Mouse (Mus musculus) neural tube, embryonic 11.5 days (tissue): ENCODE results near the gene Grk5. TPM values are rescaled to one million over a fixed set of nuclear protein-coding genes. Genes with fewer than 3 reads are reported as not detected.
A peak's percentile ranks its signal among the peaks of the same experiment; 100 is the strongest.

Source experiments
- ATAC-seq: fragments of 200-750 bp; cut with Nextera tagmentation; 2 replicates; pipeline ENCODE4 v1.8.0; 2017; ENCODE audit warnings: moderate number of reproducible peaks, mild to moderate bottlenecking, moderate TSS enrichment, moderate library complexity; ENCODE audit not compliant: insufficient read depth, low FRiP score, low TSS enrichment
- DNase-seq: peaks from one replicate; pipeline ENCODE4 v3.0.0-alpha.2; 2015; ENCODE audit warnings: low spot score
- H3K27ac ChIP-seq: fragments of 300-500 bp; sonication (generic); 2 replicates; pipeline ENCODE4 v1.5.1; 2014; ENCODE audit warnings: low read depth, mild to moderate bottlenecking, low read length
- H3K27me3 ChIP-seq: fragments of 300-500 bp; sonication (generic); 2 replicates; pipeline ENCODE4 v1.6.1; 2014; ENCODE audit warnings: mild to moderate bottlenecking, low read length, mixed read lengths; ENCODE audit not compliant: control insufficient read depth, insufficient read depth
- H3K36me3 ChIP-seq: fragments of 300-500 bp; sonication (generic); 2 replicates; pipeline ENCODE4 v1.6.1; 2014; ENCODE audit warnings: mild to moderate bottlenecking, low read length, moderate library complexity, mixed read lengths; ENCODE audit not compliant: control insufficient read depth, insufficient read depth
- H3K4me1 ChIP-seq: fragments of 300-500 bp; sonication (generic); 2 replicates; pipeline ENCODE4 v1.6.1; 2014; ENCODE audit warnings: low read length, mixed read lengths; ENCODE audit not compliant: control insufficient read depth, insufficient read depth
- H3K4me2 ChIP-seq: fragments of 300-500 bp; sonication (generic); 2 replicates; pipeline ENCODE4 v1.6.1; 2014; ENCODE audit warnings: low read depth, mild to moderate bottlenecking, moderate library complexity
- H3K4me3 ChIP-seq: fragments of 300-500 bp; sonication (generic); 2 replicates; pipeline ENCODE4 v1.5.1; 2014; ENCODE audit warnings: low read depth, low read length
- H3K9ac ChIP-seq: fragments of 300-500 bp; sonication (generic); 2 replicates; pipeline ENCODE4 v1.6.1; 2014; ENCODE audit warnings: mild to moderate bottlenecking, low read length
- H3K9me3 ChIP-seq: fragments of 300-500 bp; sonication (generic); 2 replicates; pipeline ENCODE4 v1.6.1; 2016; ENCODE audit warnings: low read length; ENCODE audit not compliant: control insufficient read depth
- WGBS: fragments of 180-500 bp; shearing (Covaris S2); extraction: QIAGEN DNeasy Blood & Tissue Kit; methylation state at CpG from one replicate; pipeline ENCODE4 v1.1.7; 2014; 5-methylcytosine and 5-hydroxymethylcytosine counted together
- polyA plus RNA-seq: library from polyadenylated mRNA; unstranded; fragments of >200 nt; fragmentation: Nextera tagmentation; extraction: Ambion mirVana; gene quantifications from 2 replicates; pipeline ENCODE4 v1.2.1, GENCODE M21; 2014

The Grk5 gene
- polyA plus RNA-seq, 1 experiment from 2014 or later: 3.4 TPM

DNA sequence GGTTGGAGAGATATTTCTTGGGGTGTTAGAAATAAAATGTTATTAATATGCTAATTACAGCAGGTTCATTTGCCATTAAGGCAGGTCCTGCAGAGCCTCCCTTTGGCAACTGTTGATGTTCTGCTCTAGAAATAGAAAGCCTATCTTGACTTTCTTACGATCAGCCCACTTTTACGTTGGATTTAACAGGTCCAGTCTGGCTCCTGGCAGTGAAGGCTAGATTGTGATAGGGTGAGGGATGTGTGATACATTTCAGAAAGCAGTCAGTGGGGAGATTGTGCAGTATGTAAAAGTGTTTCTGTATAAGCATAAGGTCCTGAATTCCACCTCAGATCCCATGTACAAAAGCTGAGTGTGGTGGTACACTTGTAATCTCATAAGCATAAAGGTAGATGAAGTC lies 119.7 kb downstream of the Grk5 start:
- H3K4me2 ChIP-seq: no peak overlapping the region
- no peak for ATAC-seq
- H3K4me3 ChIP-seq: no peak overlapping the region
- H3K9me3 ChIP-seq: no peaks in the 10 kb centered on the region
- H3K9ac ChIP-seq: no peak overlapping the region
- no peak overlapping the region for H3K27ac ChIP-seq
- no peaks in the 10 kb centered on the region for H3K36me3 ChIP-seq
- H3K4me1 ChIP-seq: no peaks in the 10 kb centered on the region
- 91% methylated on average over 2 of the region's 2 CpGs for WGBS
- no peak for DNase-seq
- no peaks in the 10 kb centered on the region for H3K27me3 ChIP-seq

DNA sequence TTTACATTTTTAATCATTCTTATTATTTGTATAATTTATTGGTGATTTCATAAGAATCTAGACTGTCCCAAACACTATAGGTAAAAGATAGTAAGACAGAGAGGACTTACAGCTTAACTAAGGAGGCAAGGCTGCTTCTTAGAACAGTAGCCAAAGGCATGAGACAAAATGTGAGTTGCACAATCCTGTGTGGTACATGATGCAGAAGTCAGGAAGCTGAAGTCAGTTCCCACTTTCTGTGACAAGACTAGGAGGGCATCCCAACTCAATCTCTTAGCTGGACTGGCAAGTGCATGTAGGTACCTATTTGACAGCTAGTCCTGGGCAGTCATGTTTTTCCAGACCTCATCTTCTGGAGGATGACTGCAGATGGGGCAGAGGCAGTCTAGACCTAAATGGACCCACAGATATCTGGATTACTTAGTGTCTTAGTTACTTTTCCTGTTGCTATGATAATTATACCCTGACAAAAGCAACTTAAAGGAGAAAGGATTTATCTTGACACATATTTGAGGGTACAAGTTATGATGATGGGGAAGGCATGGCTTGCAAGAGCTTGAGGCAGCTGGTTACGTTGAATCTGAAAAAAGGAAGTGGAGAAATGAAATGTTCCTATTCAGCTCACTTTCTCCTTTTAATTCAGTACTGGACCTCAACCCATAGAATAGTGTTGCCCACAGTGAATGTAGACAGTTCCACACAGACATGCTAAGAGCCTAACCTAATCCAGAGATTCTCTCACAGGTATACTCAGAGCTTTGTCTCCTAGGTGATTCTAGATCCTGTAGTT lies 128.1 kb downstream of the Grk5 start:
- Histone ChIP-seq H3K36me3 (no peaks in the 10 kb centered on the region), H3K27me3 (no peaks in the 10 kb centered on the region), H3K9me3 (no peaks in the 10 kb centered on the region), H3K27ac (no peak overlapping the region), H3K4me2 (no peak overlapping the region), H3K4me3 (no peak overlapping the region), H3K4me1 (no peaks in the 10 kb centered on the region), H3K9ac (no peak overlapping the region)
- DNase-seq: no peak
- no peak for ATAC-seq
- 100% methylated on average over 1 of the region's 1 CpGs for WGBS

DNA sequence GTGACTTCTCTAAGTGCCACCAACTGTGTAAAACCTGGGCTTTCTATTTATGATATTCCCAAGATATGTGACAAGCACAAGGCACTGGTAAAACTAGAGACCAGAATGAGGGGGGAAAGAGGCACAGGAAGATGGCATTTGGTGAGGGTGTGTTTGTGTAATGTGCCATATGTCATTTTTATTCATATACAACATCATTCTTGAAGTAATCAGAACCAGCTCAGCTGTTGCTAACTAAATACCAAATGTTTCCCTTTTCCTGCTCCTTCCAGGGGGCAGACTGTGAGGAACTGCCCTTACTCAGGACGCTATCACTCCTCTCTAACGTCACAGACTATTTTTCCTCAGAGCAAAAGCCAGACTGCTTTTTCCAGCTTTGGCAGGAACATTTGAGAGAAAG lies 132.0 kb downstream of the Grk5 start:
- Histone ChIP-seq H3K4me1 (no peaks in the 10 kb centered on the region), H3K27ac (no peak overlapping the region), H3K36me3 (no peaks in the 10 kb centered on the region), H3K4me2 (no peak overlapping the region), H3K4me3 (no peak overlapping the region), H3K9me3 (no peaks in the 10 kb centered on the region), H3K9ac (no peak overlapping the region), H3K27me3 (no peaks in the 10 kb centered on the region)
- DNase-seq (no peak), ATAC-seq (no peak)
- WGBS: 60% methylated on average over 2 of the region's 2 CpGs

DNA sequence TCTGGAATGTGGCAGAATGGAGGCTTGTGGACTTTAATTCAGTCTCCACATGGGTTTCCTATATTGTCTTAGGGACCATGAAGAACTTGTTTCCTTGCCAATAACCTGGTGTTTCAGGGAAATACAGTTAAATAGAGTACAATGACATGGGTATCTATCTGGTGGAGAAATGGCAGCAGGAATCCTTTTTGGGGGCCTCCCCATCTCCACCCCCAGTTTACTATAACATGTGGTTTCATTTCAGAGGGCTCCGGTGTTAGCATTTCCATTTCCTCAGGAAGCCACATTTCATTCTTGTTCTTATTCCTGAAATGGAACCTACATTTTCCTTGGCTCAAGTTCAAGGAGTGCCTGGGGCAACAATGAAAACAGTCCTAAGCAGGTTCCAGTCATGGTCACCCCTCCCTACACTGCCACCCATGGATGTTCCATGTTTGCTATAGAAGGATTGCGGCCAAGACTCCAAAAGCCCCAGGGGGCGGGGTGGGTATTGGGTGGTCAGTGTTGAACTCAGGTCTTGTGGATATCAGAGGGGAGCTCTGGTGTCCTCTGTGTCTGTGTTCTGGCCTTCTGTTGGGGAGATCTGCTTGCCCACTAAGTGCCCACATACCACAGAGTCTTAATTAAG lies 132.5 kb downstream of the Grk5 start:
- Histone ChIP-seq H3K4me3 (no peak overlapping the region), H3K4me2 (no peak overlapping the region), H3K4me1 (no peaks in the 10 kb centered on the region), H3K36me3 (no peaks in the 10 kb centered on the region), H3K9ac (no peak overlapping the region), H3K9me3 (no peaks in the 10 kb centered on the region), H3K27me3 (no peaks in the 10 kb centered on the region), H3K27ac (no peak overlapping the region)
- ATAC-seq (no peak), DNase-seq (peak; percentile 21)
- 74% methylated on average over 3 of the region's 3 CpGs for WGBS

DNA sequence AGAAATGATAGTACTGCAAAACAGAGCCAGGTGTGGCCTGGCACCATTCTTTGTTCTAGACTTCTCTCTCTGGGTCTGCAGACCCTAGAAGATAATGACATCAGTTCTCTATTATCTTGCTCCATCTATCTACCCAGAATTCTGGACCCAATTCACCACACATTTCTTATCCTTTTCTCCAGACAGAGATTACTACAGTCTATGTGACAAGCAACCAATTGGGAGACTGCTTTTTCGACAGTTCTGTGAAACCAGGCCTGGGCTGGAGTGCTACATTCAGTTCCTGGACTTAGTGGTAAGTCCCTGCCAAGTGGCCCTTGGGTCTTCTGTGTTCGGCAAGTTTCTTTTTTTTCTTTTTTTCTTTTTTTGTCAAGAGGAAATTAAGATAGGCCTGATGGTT lies 142.0 kb downstream of the Grk5 start:
- no peaks in the 10 kb centered on the region for H3K27me3 ChIP-seq
- H3K27ac ChIP-seq: no peak overlapping the region
- WGBS: 87% methylated on average over 2 of the region's 2 CpGs
- no peaks in the 10 kb centered on the region for H3K36me3 ChIP-seq
- H3K4me1 ChIP-seq: no peaks in the 10 kb centered on the region
- no peak overlapping the region for H3K4me2 ChIP-seq
- DNase-seq (no peak), ATAC-seq (no peak)
- no peak overlapping the region for H3K9ac ChIP-seq
- H3K9me3 ChIP-seq: no peaks in the 10 kb centered on the region
- no peak overlapping the region for H3K4me3 ChIP-seq

DNA sequence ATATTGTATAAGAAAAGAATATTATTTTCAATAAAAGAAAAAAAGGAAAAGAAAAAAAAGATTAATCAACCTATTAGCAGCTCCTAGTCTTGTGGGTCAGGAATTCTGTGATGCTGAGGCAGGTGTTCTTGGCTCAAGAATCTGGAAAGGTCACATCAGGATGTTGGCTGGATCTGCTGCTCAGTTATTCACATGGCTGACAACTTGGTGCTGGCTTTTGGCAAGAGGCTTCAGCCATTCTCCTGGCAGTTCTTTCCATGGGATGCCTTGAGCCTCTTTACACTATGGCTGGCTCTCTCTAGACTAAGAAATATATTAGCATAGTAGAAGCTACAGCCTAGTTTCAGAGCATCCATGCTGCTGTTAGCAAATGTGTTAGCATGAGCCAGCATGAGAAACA lies 149.6 kb downstream of the Grk5 start:
- Histone ChIP-seq H3K4me1 (no peaks in the 10 kb centered on the region), H3K4me3 (no peak overlapping the region), H3K4me2 (no peak overlapping the region), H3K9me3 (no peaks in the 10 kb centered on the region), H3K27me3 (no peaks in the 10 kb centered on the region), H3K36me3 (no peaks in the 10 kb centered on the region), H3K9ac (no peak overlapping the region), H3K27ac (no peak overlapping the region)
- no peak for ATAC-seq
- DNase-seq: no peak

DNA sequence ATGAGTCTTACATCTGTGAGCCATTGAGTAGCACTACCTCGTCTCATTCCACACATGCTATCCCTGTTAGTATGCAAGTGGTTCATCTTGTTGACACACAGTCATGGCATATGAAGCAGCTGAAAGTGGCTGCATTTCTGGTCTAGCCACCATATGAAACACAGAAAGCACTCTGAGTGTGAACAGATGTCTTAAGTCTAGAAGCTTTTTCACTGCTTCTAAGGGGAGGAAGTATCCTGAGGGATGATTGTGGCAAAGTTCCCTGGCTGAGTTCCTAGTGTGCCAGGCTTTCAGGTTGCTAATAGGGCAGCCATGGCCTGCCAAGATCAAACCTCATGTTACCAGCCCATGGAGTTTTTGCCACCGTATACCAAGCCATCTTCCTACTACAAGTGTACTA lies 159.1 kb downstream of the Grk5 start:
- DNase-seq: no peak
- 82% methylated on average over 2 of the region's 2 CpGs for WGBS

DNA sequence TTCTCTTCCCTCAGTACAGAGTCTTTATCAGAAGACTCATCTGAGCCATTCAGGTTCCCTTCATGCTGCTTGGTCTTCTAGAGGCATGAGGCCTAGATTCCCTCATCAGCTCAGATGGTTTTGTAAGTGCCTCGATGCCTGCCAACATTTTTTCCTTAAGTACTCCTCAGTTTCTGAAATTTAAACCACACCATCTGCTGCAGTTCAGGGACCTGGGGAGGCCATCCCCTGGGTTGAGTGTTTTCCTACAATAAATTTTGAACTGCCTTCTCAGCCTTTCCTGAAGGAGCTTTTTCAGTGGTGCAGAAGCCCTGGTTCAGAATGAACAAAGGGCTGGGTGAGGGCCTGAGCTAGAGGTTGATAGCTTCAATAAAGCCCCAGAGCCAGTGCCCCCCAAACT lies 159.9 kb downstream of the Grk5 start:
- DNase-seq (no peak), ATAC-seq (no peak)
- no peaks in the 10 kb centered on the region for H3K4me1 ChIP-seq
- no peak overlapping the region for H3K27ac ChIP-seq
- 62% methylated on average over 1 of the region's 1 CpGs for WGBS
- H3K9ac ChIP-seq: no peak overlapping the region
- H3K4me2 ChIP-seq: no peak overlapping the region
- H3K27me3 ChIP-seq: no peaks in the 10 kb centered on the region
- H3K9me3 ChIP-seq: no peaks in the 10 kb centered on the region
- H3K36me3 ChIP-seq: no peaks in the 10 kb centered on the region
- no peak overlapping the region for H3K4me3 ChIP-seq

More for the DNA sequence above, 159.1 kb downstream of the Grk5 start:
- Histone ChIP-seq H3K36me3 (no peaks in the 10 kb centered on the region), H3K9me3 (no peaks in the 10 kb centered on the region), H3K4me3 (no peak overlapping the region), H3K4me1 (no peaks in the 10 kb centered on the region), H3K4me2 (no peak overlapping the region), H3K9ac (no peak overlapping the region), H3K27ac (no peak overlapping the region), H3K27me3 (no peaks in the 10 kb centered on the region)
- ATAC-seq: no peak

DNA sequence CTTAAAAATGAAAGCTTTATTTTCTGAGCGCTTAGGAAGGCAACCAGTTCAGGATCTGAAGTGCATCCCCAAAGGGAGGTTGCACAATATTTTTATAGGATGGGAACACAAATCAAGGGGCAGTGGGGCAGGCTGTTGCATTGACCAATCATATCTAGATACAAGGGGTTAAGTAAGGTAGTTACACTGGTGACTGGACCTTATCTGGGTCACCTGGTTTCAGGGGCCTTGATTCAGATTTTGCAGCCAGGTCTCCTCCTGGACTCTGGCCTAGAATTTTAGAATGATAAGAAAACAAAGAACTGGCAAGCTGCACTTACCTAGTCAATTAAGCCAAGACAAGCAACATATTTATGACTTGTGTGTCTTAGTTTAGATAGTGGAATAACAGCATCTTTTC lies 161.6 kb downstream of the Grk5 start:
- no peaks in the 10 kb centered on the region for H3K4me1 ChIP-seq
- no peaks in the 10 kb centered on the region for H3K27me3 ChIP-seq
- H3K36me3 ChIP-seq: no peaks in the 10 kb centered on the region
- DNase-seq (no peak), ATAC-seq (no peak)
- H3K9me3 ChIP-seq: no peaks in the 10 kb centered on the region
- H3K4me3 ChIP-seq: no peak overlapping the region
- 96% methylated on average over 1 of the region's 1 CpGs for WGBS
- no peak overlapping the region for H3K9ac ChIP-seq
- no peak overlapping the region for H3K4me2 ChIP-seq
- no peak overlapping the region for H3K27ac ChIP-seq
